Mouse (Mus musculus): ENCODE measurements around the gene Usp32. TPM values are rescaled to one million over a fixed set of nuclear protein-coding genes. Genes with fewer than 3 reads are reported as not detected.
A peak's percentile ranks its signal among the peaks of the same experiment; 100 is the strongest.
"Not testable (repeated sequence)": the region's sequence is repeated elsewhere in the genome, so short reads cannot be mapped to it uniquely, and the experiment has no call there.

Usp32 gene
- total RNA-seq (2021) = 10 to 100 TPM; 80.8 to 87.9 TPM

- intact Hi-C loops (cut with DNase I) = no loop called here
- peak; percentile 95 to 98 for DNase-seq (ENCODE audit: extremely low spot score in 1 of 2, low spot score in 2 of 2)
Observed at GRCm38 (mm10) chr11:85139581-85140540, at the start of gene Usp32. Usp32 (minus strand) TSS chr11:85140161.

GRCm38 (mm10) chr11:85189110-85189509 lies 49.1 kb upstream of the Usp32 start:
- intact Hi-C loops (cut with DNase I) = loop anchor here (10.0 kb wide), 1 partner anchor 154 kb away; no protein-coding TSS in a partner anchor
- no peak for DNase-seq (ENCODE audit: extremely low spot score in 1 of 2, low spot score in 2 of 2)

- no peak for DNase-seq (ENCODE audit: extremely low spot score in 1 of 2, low spot score in 2 of 2)
- intact Hi-C loops (cut with DNase I) = loop anchor here (5.0 to 10.0 kb wide), 2 partner anchors 150 to 268 kb away; partner anchors contain the start of gene Znhit3
Observed at GRCm38 (mm10) chr11:85184839-85185238, 44.9 kb upstream of the Usp32 start.

- DNase-seq (ENCODE audit: extremely low spot score in 1 of 2, low spot score in 2 of 2) = no peak
- intact Hi-C loops (cut with DNase I) = loop anchor here (5.0 to 10.0 kb wide), 2 partner anchors 149 to 267 kb away; partner anchors contain the start of gene Znhit3
Observed at GRCm38 (mm10) chr11:85184082-85184481, 44.1 kb upstream of the Usp32 start.

- peak in 1 of 2 experiments; percentile 46 for DNase-seq (ENCODE audit: extremely low spot score in 1 of 2, low spot score in 2 of 2)
- intact Hi-C loops (cut with DNase I) = loop anchor here (5.0 to 10.0 kb wide), 2 partner anchors 149 to 266 kb away; partner anchors contain the start of gene Znhit3
Observed at GRCm38 (mm10) chr11:85183284-85183779, 43.4 kb upstream of the Usp32 start.

GRCm38 (mm10) chr11:85182617-85183283 lies 42.8 kb upstream of the Usp32 start:
- intact Hi-C loops (cut with DNase I) = loop anchor here (5.0 to 10.0 kb wide), 2 partner anchors 148 to 265 kb away; partner anchors contain the start of gene Znhit3
- peak; percentile 80 to 84 for DNase-seq (ENCODE audit: extremely low spot score in 1 of 2, low spot score in 2 of 2)

- intact Hi-C loops (cut with DNase I) = no loop called here
- no peak for DNase-seq (ENCODE audit: extremely low spot score in 1 of 2, low spot score in 2 of 2)
Observed at GRCm38 (mm10) chr11:85178413-85178812, 38.5 kb upstream of the Usp32 start.

- intact Hi-C loops (cut with DNase I) = no loop called here
- DNase-seq (ENCODE audit: extremely low spot score in 1 of 2, low spot score in 2 of 2) = no peak
Observed at GRCm38 (mm10) chr11:85177761-85178160, 37.8 kb upstream of the Usp32 start.

- intact Hi-C loops (cut with DNase I) = no loop called here
Observed at GRCm38 (mm10) chr11:85175941-85176340, 36.0 kb upstream of the Usp32 start.

GRCm38 (mm10) chr11:85170833-85171232 lies 30.9 kb upstream of the Usp32 start:
- intact Hi-C loops (cut with DNase I) = loop anchor here (2.0 kb wide), 1 partner anchor 88 kb away; no protein-coding TSS in a partner anchor
- DNase-seq (ENCODE audit: extremely low spot score in 1 of 2, low spot score in 2 of 2) = no peak

More at GRCm38 (mm10) chr11:85175941-85176340, 36.0 kb upstream of the Usp32 start:
- DNase-seq (ENCODE audit: extremely low spot score in 1 of 2, low spot score in 2 of 2) = no peak

GRCm38 (mm10) chr11:85170058-85170740 lies 30.2 kb upstream of the Usp32 start, which contains the start of gene 1700125H20Rik:
1700125H20Rik (plus strand) TSS chr11:85170404.
- intact Hi-C loops (cut with DNase I) = loop anchor here (2.0 kb wide), 1 partner anchor 89 kb away; no protein-coding TSS in a partner anchor
- DNase-seq (ENCODE audit: extremely low spot score in 1 of 2, low spot score in 2 of 2) = peak; percentile 69 to 91

GRCm38 (mm10) chr11:85167503-85167902 lies 27.5 kb upstream of the Usp32 start:
- intact Hi-C loops (cut with DNase I) = no loop called here
- no peak for DNase-seq (ENCODE audit: extremely low spot score in 1 of 2, low spot score in 2 of 2)

GRCm38 (mm10) chr11:85164371-85164770 lies 24.4 kb upstream of the Usp32 start:
- intact Hi-C loops (cut with DNase I) = no loop called here
- DNase-seq (ENCODE audit: extremely low spot score in 1 of 2, low spot score in 2 of 2) = no peak

GRCm38 (mm10) chr11:85163014-85163413 lies 23.1 kb upstream of the Usp32 start:
- intact Hi-C loops (cut with DNase I); DNase-seq (ENCODE audit: extremely low spot score in 1 of 2, low spot score in 2 of 2): not testable (repeated sequence)

- intact Hi-C loops (cut with DNase I) = no loop called here
- no peak for DNase-seq (ENCODE audit: extremely low spot score in 1 of 2, low spot score in 2 of 2)
Observed at GRCm38 (mm10) chr11:85157301-85157700, 17.3 kb upstream of the Usp32 start.

- intact Hi-C loops (cut with DNase I) = no loop called here
Observed at GRCm38 (mm10) chr11:85152256-85152930, 12.4 kb upstream of the Usp32 start.

GRCm38 (mm10) chr11:85138776-85139474 lies 1.0 kb downstream of the Usp32 start:
- intact Hi-C loops (cut with DNase I) = no loop called here
- peak in 1 of 2 experiments; percentile 8 for DNase-seq (ENCODE audit: extremely low spot score in 1 of 2, low spot score in 2 of 2)

More at GRCm38 (mm10) chr11:85152256-85152930, 12.4 kb upstream of the Usp32 start:
- DNase-seq (ENCODE audit: extremely low spot score in 1 of 2, low spot score in 2 of 2) = no peak
